Mouse (Mus musculus) midbrain, embryonic 14.5 days (tissue): Measurements from ENCODE around the gene Rnf43. TPM values are rescaled to one million over a fixed set of nuclear protein-coding genes. Genes with fewer than 3 reads are reported as not detected.

Experiments
- ATAC-seq: fragments of 200-750 bp; cut with Nextera tagmentation; 2 replicates; pipeline ENCODE4 v1.8.0; 2017; ENCODE audit warnings: moderate number of reproducible peaks, moderate library complexity; ENCODE audit not compliant: low FRiP score, low TSS enrichment
- DNase-seq: peaks from one replicate; pipeline ENCODE4 v3.0.0-alpha.2; 2015
- H3K27ac ChIP-seq: fragments of 300-500 bp; sonication (generic); replicated peaks from 2 replicates; pipeline ENCODE4 v1.5.1; 2014; ENCODE audit warnings: mild to moderate bottlenecking, low read depth, low read length, moderate library complexity
- H3K27me3 ChIP-seq: fragments of 300-500 bp; sonication (generic); 2 replicates; pipeline ENCODE4 v1.6.1; 2014; ENCODE audit warnings: low read length, control low read depth, mixed read lengths; ENCODE audit not compliant: control insufficient read depth, insufficient read depth
- H3K36me3 ChIP-seq: fragments of 300-500 bp; sonication (generic); 2 replicates; pipeline ENCODE4 v1.6.1; 2014; ENCODE audit warnings: low read length, control low read depth; ENCODE audit not compliant: control insufficient read depth, insufficient read depth
- H3K4me1 ChIP-seq: fragments of 300-500 bp; sonication (generic); 2 replicates; pipeline ENCODE4 v1.6.1; 2014; ENCODE audit warnings: mild to moderate bottlenecking, antibody characterized with exemption, low read length, control low read depth; ENCODE audit not compliant: control insufficient read depth, insufficient read depth
- H3K4me2 ChIP-seq: fragments of 300-500 bp; sonication (generic); 2 replicates; pipeline ENCODE4 v1.6.1; 2014; ENCODE audit warnings: mild to moderate bottlenecking, low read length, moderate library complexity
- H3K4me3 ChIP-seq: fragments of 300-500 bp; sonication (generic); replicated peaks from 2 replicates; pipeline ENCODE4 v1.5.1; 2014; ENCODE audit warnings: low read depth, low read length
- H3K9ac ChIP-seq: fragments of 300-500 bp; sonication (generic); replicated peaks from 2 replicates; pipeline ENCODE4 v1.6.1; 2014; ENCODE audit warnings: mild to moderate bottlenecking, low read length, moderate library complexity
- H3K9me3 ChIP-seq: fragments of 300-500 bp; sonication (generic); 2 replicates; pipeline ENCODE4 v1.6.1; 2016; ENCODE audit warnings: low read length, control low read depth, mixed read lengths; ENCODE audit not compliant: control insufficient read depth
- WGBS: fragments of 180-500 bp; shearing (Covaris S2); extraction: QIAGEN DNeasy Blood & Tissue Kit; methylation state at CpG from one replicate; pipeline ENCODE4 v1.1.7; 2014; 5-methylcytosine and 5-hydroxymethylcytosine counted together
- polyA plus RNA-seq: library from polyadenylated mRNA; unstranded; fragments of >200 nt; fragmentation: Nextera tagmentation; extraction: Ambion mirVana; gene quantifications from 2 replicates; pipeline ENCODE4 v1.2.1, GENCODE M21; 2014

The Rnf43 gene
- polyA plus RNA-seq, 1 experiment from 2014 or later: 0.78 TPM

DNA sequence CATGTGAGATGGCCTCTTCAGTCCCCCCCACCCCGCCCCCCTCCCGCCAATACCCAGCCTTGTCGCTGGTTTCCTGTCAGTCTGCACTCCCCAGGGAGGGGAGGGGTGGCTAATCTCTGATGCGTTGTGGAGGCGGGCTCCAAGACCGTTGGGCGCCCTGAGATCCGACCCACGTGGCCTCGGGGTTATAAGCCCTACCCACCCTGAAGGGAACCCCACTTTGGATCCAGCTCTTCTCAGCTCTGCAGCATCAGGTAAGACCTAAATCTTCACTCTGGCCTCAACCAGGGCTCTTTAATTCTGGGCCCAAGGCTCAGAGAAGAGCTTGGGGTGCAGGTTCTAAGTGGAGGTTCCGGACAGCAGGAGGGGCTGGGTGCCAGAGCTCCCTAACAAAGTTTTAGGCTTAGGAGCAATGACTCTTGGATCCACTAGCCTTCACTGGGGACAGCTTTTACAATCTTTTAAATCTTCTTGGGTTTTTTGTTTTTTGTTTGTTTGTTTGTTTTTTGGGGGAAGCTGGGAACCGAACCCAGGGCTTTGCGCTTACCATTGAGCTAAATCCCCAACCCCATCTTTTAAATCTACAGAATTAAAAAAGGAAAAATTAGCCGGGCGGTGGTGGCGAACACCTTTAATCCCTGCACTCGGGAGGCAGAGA lies 93.0 kb downstream of the Rnf43 start:
- no peak for ATAC-seq
- no peak overlapping the region for H3K9ac ChIP-seq
- no peaks in the 10 kb centered on the region for H3K9me3 ChIP-seq
- no peaks in the 10 kb centered on the region for H3K27me3 ChIP-seq
- 82% methylated on average over 17 of the region's 17 CpGs for WGBS
- no peaks in the 10 kb centered on the region for H3K36me3 ChIP-seq
- peaks cover 8% of the 10 kb centered on the region; the same call in 1 of the 2 replicates for H3K4me1 ChIP-seq
- no peak overlapping the region for H3K27ac ChIP-seq
- no peak overlapping the region for H3K4me3 ChIP-seq
- no peak overlapping the region for H3K4me2 ChIP-seq
- no peak for DNase-seq

DNA sequence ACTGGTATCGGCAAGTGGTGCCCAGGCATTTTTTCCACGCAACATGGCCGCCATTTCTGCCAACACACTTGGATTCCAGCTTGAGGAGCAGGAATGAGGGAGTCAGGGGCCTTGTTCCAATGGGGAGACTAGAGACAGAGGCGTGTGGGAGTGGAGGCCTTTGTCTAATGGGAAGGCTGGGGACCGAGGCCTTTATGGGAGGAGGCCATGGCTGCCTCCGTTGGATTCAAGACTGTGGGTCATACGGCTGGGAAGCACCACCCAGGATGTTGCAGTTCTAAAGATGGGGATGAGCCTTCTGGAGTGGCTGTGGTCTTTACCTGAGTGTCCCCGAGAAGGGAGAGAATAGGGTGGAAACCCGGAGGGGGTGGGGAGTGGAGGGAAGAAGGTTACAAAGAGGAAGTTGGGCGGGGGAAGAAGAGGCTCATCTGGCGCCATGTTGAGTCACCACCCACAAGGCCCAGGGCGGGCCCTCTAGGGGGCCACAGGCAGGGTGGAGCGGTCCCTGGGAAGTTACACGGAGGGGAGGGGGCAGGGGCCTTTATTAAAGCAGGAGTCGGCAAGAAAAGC lies 93.8 kb downstream of the Rnf43 start:
- 92% methylated on average over 15 of the region's 15 CpGs for WGBS
- Histone ChIP-seq H3K36me3 (no peaks in the 10 kb centered on the region), H3K27me3 (no peaks in the 10 kb centered on the region), H3K9ac (no peak overlapping the region), H3K9me3 (no peaks in the 10 kb centered on the region), H3K4me1 (peaks cover 13% of the 10 kb centered on the region; the same call in 1 of the 2 replicates), H3K4me3 (no peak overlapping the region), H3K27ac (no peak overlapping the region), H3K4me2 (no peak overlapping the region)
- no peak for DNase-seq
- no peak for ATAC-seq

DNA sequence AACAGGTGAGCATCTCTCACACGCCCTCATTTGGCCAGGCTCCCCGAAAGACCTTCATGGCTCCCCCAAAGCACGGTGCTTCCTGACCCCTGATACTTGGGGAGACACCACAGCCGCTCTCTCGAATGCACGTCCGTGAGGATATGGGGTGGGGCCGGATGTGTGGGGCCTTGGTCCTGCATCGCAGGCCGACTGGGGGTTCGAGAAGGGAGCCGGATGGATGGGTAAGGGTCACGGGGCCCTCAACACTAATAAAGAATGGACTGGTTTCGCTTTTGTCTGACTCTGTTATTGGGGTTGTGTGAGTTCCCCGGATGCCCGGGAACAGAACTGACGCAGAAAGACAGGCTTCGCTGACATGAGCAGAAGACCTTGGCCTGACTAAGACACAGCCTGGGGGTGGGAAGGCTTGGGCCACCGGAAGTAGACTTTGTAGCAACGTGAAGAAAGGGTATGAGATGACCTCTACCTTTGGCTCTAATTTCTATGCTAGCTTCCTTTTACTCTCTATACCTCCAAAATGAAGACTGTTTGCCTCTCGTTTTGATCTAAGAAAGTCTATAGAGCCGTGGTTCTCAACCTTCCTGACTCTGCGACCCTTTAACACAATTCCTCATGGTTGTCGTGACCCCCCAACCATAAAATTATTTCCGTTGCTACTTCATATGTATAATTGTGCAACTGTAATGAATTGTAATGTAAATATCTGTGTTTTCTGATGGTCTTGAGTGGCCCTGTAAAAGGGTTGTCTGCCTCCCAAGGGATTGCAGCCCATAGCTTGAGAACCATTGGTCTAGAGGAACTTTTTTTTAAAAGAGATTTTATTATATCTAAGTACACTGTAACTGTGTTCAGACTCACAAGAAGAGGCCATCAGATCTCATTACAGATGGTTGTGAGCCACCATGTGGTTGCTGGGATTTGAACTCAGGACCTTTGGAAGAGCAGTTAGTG lies 94.8 kb downstream of the Rnf43 start:
- no peak for ATAC-seq
- H3K4me1 ChIP-seq: peaks cover 22% of the 10 kb centered on the region
- H3K9ac ChIP-seq: no peak overlapping the region
- H3K27me3 ChIP-seq: no peaks in the 10 kb centered on the region; the same call in 1 of the 2 replicates
- no peaks in the 10 kb centered on the region for H3K9me3 ChIP-seq
- no peaks in the 10 kb centered on the region for H3K36me3 ChIP-seq
- H3K4me3 ChIP-seq: no peak overlapping the region
- H3K4me2 ChIP-seq: no peak overlapping the region
- no peak overlapping the region for H3K27ac ChIP-seq
- 91% methylated on average over 25 of the region's 25 CpGs for WGBS
- no peak for DNase-seq

DNA sequence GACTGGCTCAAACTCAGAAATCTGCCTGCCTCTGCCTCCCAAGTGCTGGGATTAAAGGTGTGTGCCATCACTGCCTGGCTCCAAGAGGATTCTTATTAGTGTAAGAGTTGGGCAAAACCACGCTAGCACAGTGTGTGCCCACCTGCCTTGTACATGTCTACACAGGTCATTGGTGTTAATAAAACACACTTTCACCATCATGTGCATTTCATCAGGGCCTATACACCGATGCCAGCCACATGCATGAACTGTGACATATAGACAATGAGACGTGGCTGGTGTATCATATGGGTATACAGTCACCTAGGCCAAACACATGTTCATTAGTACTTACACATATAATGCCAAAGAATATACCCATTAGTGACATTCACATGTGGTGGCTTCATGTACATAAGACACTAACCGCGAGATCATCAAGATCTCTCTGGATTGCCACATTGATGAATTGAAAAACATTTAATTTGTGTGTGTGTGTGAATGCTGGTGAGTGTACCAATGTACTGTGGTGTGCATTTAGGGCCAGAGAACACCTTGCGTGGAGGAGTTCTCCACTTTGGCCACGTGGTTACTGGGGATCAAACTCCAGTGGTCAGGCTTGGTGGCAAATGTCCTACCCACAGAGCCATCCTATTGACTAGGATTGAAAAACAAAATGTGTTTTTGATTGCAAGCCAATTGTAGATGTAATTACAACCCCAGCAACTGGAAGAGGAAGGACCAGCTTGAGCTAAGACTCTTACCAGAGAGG lies 95.8 kb downstream of the Rnf43 start:
- WGBS: 82% methylated on average over 7 of the region's 7 CpGs
- H3K9ac ChIP-seq: no peak overlapping the region
- no peak for ATAC-seq
- H3K27me3 ChIP-seq: no peaks in the 10 kb centered on the region; the same call in 1 of the 2 replicates
- H3K4me1 ChIP-seq: peaks cover 33% of the 10 kb centered on the region
- H3K36me3 ChIP-seq: no peaks in the 10 kb centered on the region
- H3K4me2 ChIP-seq: no peak overlapping the region
- no peak overlapping the region for H3K4me3 ChIP-seq
- no peak overlapping the region for H3K27ac ChIP-seq
- H3K9me3 ChIP-seq: no peaks in the 10 kb centered on the region
- DNase-seq: no peak

DNA sequence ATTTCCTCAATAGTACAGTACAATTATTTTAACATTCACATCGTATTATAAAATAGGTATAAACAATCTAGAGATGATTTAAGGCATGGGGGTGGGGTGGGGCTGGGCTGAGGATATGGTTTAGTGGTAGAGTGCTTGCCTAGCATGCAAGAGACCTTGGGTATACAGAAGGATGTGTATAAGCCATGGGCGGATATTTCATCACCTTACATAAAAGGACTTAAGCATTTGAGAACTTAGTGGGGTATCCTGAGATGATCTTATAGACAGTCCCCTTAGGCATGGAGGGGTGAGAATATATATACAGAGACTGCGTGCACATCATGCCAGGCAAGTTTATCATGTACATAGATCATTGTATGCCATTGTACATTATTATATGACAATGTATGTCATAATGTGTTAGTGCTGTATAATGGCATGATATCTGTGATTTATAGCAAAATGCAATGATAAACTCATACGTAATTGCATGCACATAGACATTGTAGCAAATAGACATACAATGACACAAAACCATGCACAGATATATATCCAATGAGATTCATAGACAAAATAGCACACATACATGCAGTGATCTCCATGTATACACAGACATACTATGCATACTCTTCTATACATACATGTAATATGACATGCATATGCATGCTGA lies 96.6 kb downstream of the Rnf43 start:
- ATAC-seq: no peak
- Histone ChIP-seq H3K27me3 (no peaks in the 10 kb centered on the region; the same call in 1 of the 2 replicates), H3K4me2 (no peak overlapping the region; the same call in 1 of the 2 replicates), H3K9ac (no peak overlapping the region), H3K27ac (peak overlapping the region; percentile 91), H3K4me1 (peaks cover 33% of the 10 kb centered on the region), H3K4me3 (no peak overlapping the region), H3K36me3 (no peaks in the 10 kb centered on the region), H3K9me3 (no peaks in the 10 kb centered on the region)
- 76% methylated on average over 4 of the region's 4 CpGs for WGBS
- DNase-seq: no peak

DNA sequence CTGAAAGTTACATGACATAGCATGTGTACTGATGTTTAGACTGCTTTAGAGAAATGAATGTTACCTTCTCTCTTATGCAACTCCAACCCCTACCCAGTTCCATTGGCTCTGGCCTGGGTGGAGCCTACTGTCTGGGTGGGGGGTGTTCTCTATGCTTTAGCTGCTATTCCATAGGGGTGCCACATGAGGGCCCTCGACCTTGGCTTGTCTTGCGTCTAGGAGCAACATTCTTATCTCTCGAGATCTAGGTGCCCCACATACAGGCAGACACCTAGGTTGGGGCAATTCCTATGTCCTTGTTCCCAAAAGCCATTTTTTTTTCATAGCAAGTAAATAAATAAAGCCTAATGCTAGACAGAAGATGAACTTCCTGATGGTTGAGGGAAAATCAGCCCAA lies 97.1 kb downstream of the Rnf43 start:
- Histone ChIP-seq H3K4me3 (peak overlapping the region; percentile 65), H3K36me3 (no peaks in the 10 kb centered on the region), H3K9me3 (no peaks in the 10 kb centered on the region), H3K27ac (peak overlapping the region; percentile 91), H3K4me2 (peak overlapping the region; percentile 97), H3K4me1 (peaks cover 34% of the 10 kb centered on the region), H3K9ac (peak overlapping the region; percentile 80; the same call in 1 of the 2 replicates), H3K27me3 (no peaks in the 10 kb centered on the region; the same call in 1 of the 2 replicates)
- WGBS: 7% methylated on average over 3 of the region's 3 CpGs
- ATAC-seq: no peak
- DNase-seq: peak; percentile 54

DNA sequence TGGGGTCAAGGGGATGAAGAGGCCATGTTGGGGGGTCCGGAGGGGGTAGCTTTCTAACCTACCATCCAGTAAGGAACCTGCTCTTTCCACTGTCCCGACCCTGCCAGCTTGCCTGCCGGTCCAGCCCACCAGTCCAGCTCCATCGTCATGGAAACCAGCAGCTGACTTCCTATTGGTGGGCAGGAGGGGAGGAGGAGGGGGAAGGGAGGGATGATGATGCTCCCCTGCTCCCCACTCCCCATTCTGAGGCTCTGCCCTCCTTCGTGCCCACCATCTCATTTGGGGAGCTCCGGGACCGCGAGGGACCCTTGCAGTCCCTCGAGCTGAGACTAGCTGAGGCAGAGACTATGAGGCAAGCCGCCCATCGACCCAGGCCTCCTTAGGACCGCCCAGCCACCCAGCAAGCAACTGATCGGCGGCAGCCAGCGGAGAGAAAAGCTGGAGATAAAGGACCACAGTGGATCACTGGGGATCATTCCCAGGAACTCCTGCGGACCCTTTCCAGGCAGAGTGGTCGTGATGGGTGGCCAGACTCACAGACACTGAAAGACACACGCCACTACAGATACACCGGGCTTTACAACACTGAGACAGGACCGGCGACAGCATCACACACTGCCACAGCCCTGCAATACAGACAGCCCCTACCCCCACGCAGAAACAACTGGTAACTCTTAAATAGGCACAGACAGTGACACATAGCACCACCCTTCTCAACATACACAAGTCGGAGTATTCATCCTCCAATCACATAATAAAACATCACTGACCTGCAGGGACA lies 98.0 kb downstream of the Rnf43 start, which contains the start of gene Tspoap1:
TSS of gene Tspoap1 (plus strand) at position 241 of the 781 bp plus-strand sequence.
- Histone ChIP-seq H3K27ac (peak within 1 kb of the TSS; percentile 91), H3K4me3 (peak within 1 kb of the TSS; percentile 65), H3K4me1 (peaks cover 43% of the 10 kb centered on the region), H3K9ac (peak within 1 kb of the TSS; percentile 80), H3K9me3 (no peaks in the 10 kb centered on the region), H3K27me3 (no peaks in the 10 kb centered on the region; the same call in 1 of the 2 replicates), H3K36me3 (no peaks in the 10 kb centered on the region), H3K4me2 (peak within 1 kb of the TSS; percentile 97)
- WGBS: 4% methylated on average over 23 of the region's 23 CpGs
- peak; percentile 91 for DNase-seq
- peak; percentile 78 for ATAC-seq
